ENCODE assay signal across 11 mouse cellular contexts in the genomic region with DNA sequence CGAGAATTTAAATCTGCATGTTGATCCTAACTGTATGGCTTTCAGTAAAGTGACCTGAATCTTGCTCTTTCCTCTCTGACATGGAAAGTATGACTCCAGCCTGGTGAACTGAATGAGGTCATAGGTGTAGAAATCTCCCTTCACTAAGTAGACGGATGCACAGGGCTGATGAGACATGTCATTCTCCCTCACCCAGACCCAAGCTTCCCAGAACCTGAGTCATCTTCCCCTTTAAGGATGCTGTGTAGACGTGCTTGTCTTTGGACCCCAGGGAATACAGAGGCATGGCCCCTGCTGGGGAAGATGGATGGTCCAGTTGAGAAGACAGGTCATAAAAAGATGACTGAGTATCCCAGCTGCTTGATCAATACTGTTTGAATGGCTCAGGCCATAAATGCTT.
DNase-seq lines count a peak whose midpoint lies in the region.
"Had no signal": no experiment of that assay in that cellular context is flagged by ENCODE, and none has a peak within 500 bp of the region (broad histone marks: within the 10 kb centered on the region; RNA-seq: fewer than 3 reads in every experiment).

No protein-coding gene starts in this region.

- DNase-seq in kidney, adult 11 months, result peak; percentile 2
- no peak for DNase-seq in kidney, postnatal 14 days
- DNase-seq in right cerebral cortex, postnatal 10 days (ENCODE audit: low spot score in 2 of 2), result peak; percentile 6 to 8
- DNase-seq in right cerebral cortex, postnatal 4 days, result no peak
- DNase-seq in NIH3T3 (ENCODE audit: low read depth), result peak; percentile 76
- DNase-seq in kidney, postnatal 4 days, result peak; percentile 1 to 2
- DNase-seq in gastrocnemius, postnatal 25 days, result no peak
- DNase-seq: cerebellum, postnatal 10 days; gastrocnemius, postnatal 36 days; right cerebral cortex, postnatal 25 days; thymus, adult 18-20 months had no signal

Comparison
In these comparisons a context has a peak if more than half of its experiments do, and no peak if none do; other contexts are left out.
1. DNase-seq: peak in kidney, adult 11 months (single experiment), right cerebral cortex, postnatal 10 days (2 of 2), NIH3T3 (single experiment) and kidney, postnatal 4 days (2 of 2); none in kidney, postnatal 14 days (single experiment), right cerebral cortex, postnatal 4 days (single experiment) and gastrocnemius, postnatal 25 days (single experiment).